Mouse (Mus musculus): ENCODE measurements around the gene Ski.

Ski gene

GRCm38 (mm10) chr4:155150276-155151113, 71.9 kb downstream of the Ski start:
- peak; percentile 46 for DNase-seq (ENCODE audit: low spot score)

GRCm38 (mm10) chr4:155149941-155150275, 72.5 kb downstream of the Ski start:
- no peak for DNase-seq (ENCODE audit: low spot score)

GRCm38 (mm10) chr4:155148910-155149698, 73.3 kb downstream of the Ski start:
- no peak for DNase-seq (ENCODE audit: low spot score)

- no peak for DNase-seq (ENCODE audit: low spot score)
Measured at GRCm38 (mm10) chr4:155148453-155148852, 73.9 kb downstream of the Ski start.

- no peak for DNase-seq (ENCODE audit: low spot score)
Measured at GRCm38 (mm10) chr4:155146107-155146823, 76.1 kb downstream of the Ski start.

- no peak for DNase-seq (ENCODE audit: low spot score)
Measured at GRCm38 (mm10) chr4:155144548-155145180, 77.7 kb downstream of the Ski start.

GRCm38 (mm10) chr4:155143871-155144502, 78.4 kb downstream of the Ski start:
- no peak for DNase-seq (ENCODE audit: low spot score)

GRCm38 (mm10) chr4:155143411-155143810, 79.0 kb downstream of the Ski start:
- DNase-seq (ENCODE audit: low spot score) = no peak

GRCm38 (mm10) chr4:155142836-155143235, 79.6 kb downstream of the Ski start:
- no peak for DNase-seq (ENCODE audit: low spot score)

- no peak for DNase-seq (ENCODE audit: low spot score)
Measured at GRCm38 (mm10) chr4:155140795-155141265, 81.6 kb downstream of the Ski start.

- no peak for DNase-seq (ENCODE audit: low spot score)
Measured at GRCm38 (mm10) chr4:155140150-155140549, 82.2 kb downstream of the Ski start.

GRCm38 (mm10) chr4:155139281-155140045, 82.9 kb downstream of the Ski start:
- DNase-seq (ENCODE audit: low spot score) = no peak

GRCm38 (mm10) chr4:155138451-155138850, 83.9 kb downstream of the Ski start:
- no peak for DNase-seq (ENCODE audit: low spot score)

- DNase-seq (ENCODE audit: low spot score) = no peak
Measured at GRCm38 (mm10) chr4:155137891-155138290, 84.5 kb downstream of the Ski start.

- no peak for DNase-seq (ENCODE audit: low spot score)
Measured at GRCm38 (mm10) chr4:155135909-155136585, 86.3 kb downstream of the Ski start.

GRCm38 (mm10) chr4:155134686-155135172, 87.7 kb downstream of the Ski start:
- DNase-seq (ENCODE audit: low spot score) = no peak

GRCm38 (mm10) chr4:155133658-155134417, 88.6 kb downstream of the Ski start:
- DNase-seq (ENCODE audit: low spot score) = no peak

GRCm38 (mm10) chr4:155133188-155133587, 89.2 kb downstream of the Ski start:
- DNase-seq (ENCODE audit: low spot score) = no peak

- no peak for DNase-seq (ENCODE audit: low spot score)
Measured at GRCm38 (mm10) chr4:155130616-155131015, 91.8 kb downstream of the Ski start.
